Mouse (Mus musculus): ENCODE measurements around the gene Gfer. TPM values are rescaled to one million over a fixed set of nuclear protein-coding genes. Genes with fewer than 3 reads are reported as not detected.
"Not testable (repeated sequence)": the region's sequence is repeated elsewhere in the genome, so short reads cannot be mapped to it uniquely, and the experiment has no call there.

Gfer gene
- total and polyA plus RNA-seq, 3 experiments = 83.0 to 86.8 TPM; not detected in 1

DNA sequence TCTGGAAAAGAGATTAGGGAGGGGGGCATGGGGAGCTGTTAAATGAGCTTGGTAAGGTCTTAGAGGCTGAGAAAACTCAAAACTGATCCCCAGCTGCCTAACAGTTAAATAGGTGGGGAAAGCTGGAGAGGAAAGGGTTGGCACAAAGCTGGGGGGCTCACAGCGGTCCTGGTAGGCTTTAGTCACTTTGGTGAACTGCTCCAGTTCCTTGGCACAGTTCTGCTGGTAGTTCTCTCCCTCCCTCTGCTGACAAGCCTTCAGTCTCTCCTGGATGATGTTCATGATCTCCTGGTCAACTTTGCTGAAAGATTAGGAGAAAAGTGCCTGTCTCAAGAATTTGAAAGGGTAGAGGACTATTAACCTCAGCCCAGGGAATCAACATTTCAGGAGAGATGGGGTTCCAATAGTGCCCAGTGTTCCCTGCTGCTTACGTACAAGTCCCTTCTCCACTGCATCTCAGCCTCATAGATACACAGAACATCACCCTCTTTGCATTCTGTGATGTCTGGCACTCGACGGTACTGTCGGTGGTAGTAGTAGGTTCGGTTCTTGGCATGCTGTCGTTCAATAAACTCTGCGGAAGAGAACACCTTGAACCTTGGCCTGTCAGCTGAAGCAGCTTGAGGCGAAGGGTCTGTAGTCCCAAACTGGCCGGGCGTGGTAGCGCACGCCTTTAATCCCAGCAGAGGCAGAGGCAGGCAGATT is 26.4 kb upstream of the Gfer start (continued):
- TF ChIP-seq MXI1 (IDR thresholded peaks at IDR 0.05; ENCODE audit: low read depth, low read length) (no peak), MYB (IDR thresholded peaks at IDR 0.05; ENCODE audit: low read depth, low read length) (peak; percentile 48; the same call in 1 of the 2 replicates), SIN3A (IDR thresholded peaks at IDR 0.05; ENCODE audit: low read length) (no peak), USF1 (IDR thresholded peaks at IDR 0.05; ENCODE audit: low read depth, low read length) (no peak), NELFE (IDR thresholded peaks at IDR 0.05; ENCODE audit: low read depth, low read length) (no peak), RCOR1 (IDR thresholded peaks at IDR 0.05; ENCODE audit: low read depth, low read length) (no peak), HCFC1 (IDR thresholded peaks at IDR 0.05; ENCODE audit: low read depth, low read length) (no peak), CHD1 (IDR thresholded peaks at IDR 0.05; ENCODE audit: low read depth, low read length) (no peak), MAZ (IDR thresholded peaks at IDR 0.05; ENCODE audit: low read depth, low read length) (no peak), TBP (IDR thresholded peaks at IDR 0.05; ENCODE audit: low read depth, low read length) (0 out of 2 replicates have a peak, but pooled peaks have one; percentile 28), NRF1 (IDR thresholded peaks at IDR 0.05; ENCODE audit: insufficient read depth, low read depth, low read length, poor library complexity, severe bottlenecking) (no peak), TCF12 (IDR thresholded peaks at IDR 0.05; ENCODE audit: low read depth, low read length) (no peak), JUND (IDR thresholded peaks at IDR 0.05; ENCODE audit: low read depth, low read length) (no peak)

DNA sequence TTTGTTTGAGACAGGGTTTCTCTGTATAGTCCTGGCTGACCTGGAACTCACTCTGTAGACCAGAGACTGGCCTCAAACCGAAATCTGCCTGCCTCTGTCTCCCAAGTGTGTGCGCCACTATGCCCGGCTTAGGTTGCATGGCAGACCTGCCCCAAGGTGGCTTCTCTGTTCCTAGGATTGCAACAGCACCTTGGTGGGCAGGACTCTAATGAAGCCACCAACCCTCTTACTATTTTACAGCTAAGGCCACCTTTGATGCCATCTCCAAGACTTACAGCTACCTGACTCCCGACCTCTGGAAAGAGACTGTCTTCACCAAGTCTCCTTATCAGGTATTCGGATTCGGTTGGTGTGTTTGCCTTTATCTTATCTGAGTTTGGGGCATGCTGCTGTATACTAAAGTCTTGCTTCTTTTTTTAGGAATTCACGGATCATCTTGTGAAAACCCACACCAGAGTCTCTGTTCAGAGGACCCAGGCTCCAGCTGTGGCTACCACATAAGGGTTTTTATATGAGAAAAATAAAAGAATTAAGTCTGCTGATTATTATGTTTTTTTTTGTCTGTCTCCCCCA is 25.5 kb upstream of the Gfer start:
- peak overlapping the region; percentile 65 for H3K27ac ChIP-seq (ENCODE audit: control insufficient read depth, low read depth, low read length)
- DNase-seq (ENCODE audit: low read depth, low spot score) = peak; percentile 57
- not testable (repeated sequence) for H3K27me3 ChIP-seq (ENCODE audit: control insufficient read depth in 1 of 2, insufficient read depth in 2 of 2, low read length in 2 of 2); H3K9me3 ChIP-seq (replicated peaks; ENCODE audit: insufficient read depth, low read length)
- H3K9ac ChIP-seq (ENCODE audit: control insufficient read depth, low read depth, low read length, poor library complexity, severe bottlenecking) = peak overlapping the region; percentile 79
- H3K79me2 ChIP-seq (ENCODE audit: control insufficient read depth, insufficient read depth, low read length, poor library complexity) = peaks cover 51% of the 10 kb centered on the region
- peaks cover 0 to 14% of the 10 kb centered on the region in 2 experiments; a peak in 3 of 4 replicates for H3K4me1 ChIP-seq (ENCODE audit: control insufficient read depth in 1 of 2, insufficient read depth in 2 of 2, low read length in 2 of 2)
- peaks cover 5 to 15% of the 10 kb centered on the region in 2 experiments; a peak in 3 of 4 replicates for H3K36me3 ChIP-seq (ENCODE audit: control insufficient read depth in 1 of 2, insufficient read depth in 2 of 2, low read length in 2 of 2)
- H3K4me3 ChIP-seq (ENCODE audit: control insufficient read depth in 1 of 2, insufficient read depth in 1 of 2, low read depth in 2 of 2, low read length in 2 of 2) = peak overlapping the region; percentile 69 to 70
- TF ChIP-seq SIN3A (IDR thresholded peaks at IDR 0.05; ENCODE audit: low read length) = peak; percentile 57; the same call in 1 of the 2 replicates
- peak in 1 of 2 experiments; percentile 44; a peak in 1 of 4 replicates for TF ChIP-seq EP300 (IDR thresholded peaks at IDR 0.05; ENCODE audit: low read depth in 1 of 2, low read length in 2 of 2)
- TF ChIP-seq MXI1 (IDR thresholded peaks at IDR 0.05; ENCODE audit: low read depth, low read length) = peak; percentile 49; the same call in 1 of the 2 replicates
- TF ChIP-seq TCF12 (IDR thresholded peaks at IDR 0.05; ENCODE audit: low read depth, low read length) = 0 out of 2 replicates have a peak, but pooled peaks have one; percentile 26
- TF ChIP-seq MYC (IDR thresholded peaks at IDR 0.05; ENCODE audit: low read depth, low read length) = 0 out of 2 replicates have a peak, but pooled peaks have one; percentile 33
- TF ChIP-seq HCFC1 (IDR thresholded peaks at IDR 0.05; ENCODE audit: low read depth, low read length) = 0 out of 2 replicates have a peak, but pooled peaks have one; percentile 12
- TF ChIP-seq ETS1 (IDR thresholded peaks at IDR 0.05; ENCODE audit: low read depth, low read length) = 0 out of 2 replicates have a peak, but pooled peaks have one; percentile 19
- TF ChIP-seq GATA1 (IDR thresholded peaks at IDR 0.05; ENCODE audit: low read depth, low read length) = peak; percentile 79

Measured in MEL (cell line).